Mouse (Mus musculus): ENCODE measurements at regions not wholly inside any gene's neighbourhood (a gene's known extent, or its start where the extent isn't known, plus 50 kb on each side); places are given as distances from the start of the nearest gene placed in this dataset.

GRCm38 (mm10) chr2:117980856-117981255 is 130.8 kb upstream of the Thbs1 start:
- DNase-seq: no peak

DNA sequence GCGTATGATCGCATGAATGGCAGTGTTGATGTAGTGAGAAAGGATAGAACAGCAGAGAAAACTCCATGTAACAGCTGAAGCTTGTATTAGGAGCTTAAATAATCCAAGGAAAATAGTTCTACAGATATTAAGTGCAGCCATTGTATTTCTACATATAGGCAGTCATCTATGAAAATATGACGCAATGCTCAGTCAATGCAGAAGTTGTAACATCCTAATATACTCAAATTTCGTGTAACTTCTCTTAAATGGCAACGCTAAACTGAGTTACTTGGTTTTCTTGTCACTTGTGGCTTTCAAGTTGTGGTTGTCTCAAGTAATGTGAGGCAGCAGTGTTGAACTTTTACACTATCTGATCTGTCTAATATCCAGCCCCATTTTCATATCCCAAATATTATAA is 127.1 kb upstream of the Thbs1 start:
- DNase-seq: no peak

DNA sequence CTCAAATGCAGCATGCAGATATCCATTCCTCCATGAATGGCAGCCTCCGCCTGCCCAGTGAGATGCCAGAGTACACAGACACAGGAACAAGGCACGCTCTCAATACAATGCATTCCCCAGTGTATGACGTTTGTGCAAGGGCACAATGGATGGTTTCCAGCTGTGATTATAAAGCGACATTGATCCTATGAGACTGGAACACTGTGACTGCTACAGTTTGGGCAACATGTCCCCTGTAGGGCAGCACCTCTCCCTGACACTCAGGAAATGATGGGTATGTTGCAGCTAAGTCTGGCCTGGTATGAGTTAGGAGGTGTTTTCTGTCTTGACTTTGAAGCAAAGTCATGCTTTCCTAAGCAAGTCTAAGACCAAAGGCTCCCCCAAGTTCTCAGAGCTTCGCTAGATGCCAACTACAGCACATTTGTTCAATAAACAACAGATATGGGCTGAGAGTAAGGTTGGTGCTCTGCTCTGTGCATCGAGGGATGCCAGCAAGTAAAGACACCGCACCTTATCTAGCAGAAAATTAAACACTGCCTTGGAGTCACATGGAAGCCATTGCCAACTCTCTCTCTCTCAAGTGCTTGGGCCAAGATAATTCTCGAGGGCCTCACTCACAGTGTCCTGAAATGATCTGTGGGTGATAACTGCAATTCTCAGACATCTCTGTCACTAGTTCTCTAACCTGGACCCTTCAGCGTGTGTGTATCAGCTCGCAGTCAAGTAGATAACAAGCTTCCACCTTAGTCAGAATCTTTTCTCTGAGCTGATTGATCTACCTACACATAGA is 124.1 kb upstream of the Thbs1 start:
- no peak for DNase-seq

- no peak for DNase-seq
Measured at GRCm38 (mm10) chr2:117988396-117989173, 123.1 kb upstream of the Thbs1 start.

GRCm38 (mm10) chr2:117989215-117989614 is 122.5 kb upstream of the Thbs1 start:
- no peak for DNase-seq

DNA sequence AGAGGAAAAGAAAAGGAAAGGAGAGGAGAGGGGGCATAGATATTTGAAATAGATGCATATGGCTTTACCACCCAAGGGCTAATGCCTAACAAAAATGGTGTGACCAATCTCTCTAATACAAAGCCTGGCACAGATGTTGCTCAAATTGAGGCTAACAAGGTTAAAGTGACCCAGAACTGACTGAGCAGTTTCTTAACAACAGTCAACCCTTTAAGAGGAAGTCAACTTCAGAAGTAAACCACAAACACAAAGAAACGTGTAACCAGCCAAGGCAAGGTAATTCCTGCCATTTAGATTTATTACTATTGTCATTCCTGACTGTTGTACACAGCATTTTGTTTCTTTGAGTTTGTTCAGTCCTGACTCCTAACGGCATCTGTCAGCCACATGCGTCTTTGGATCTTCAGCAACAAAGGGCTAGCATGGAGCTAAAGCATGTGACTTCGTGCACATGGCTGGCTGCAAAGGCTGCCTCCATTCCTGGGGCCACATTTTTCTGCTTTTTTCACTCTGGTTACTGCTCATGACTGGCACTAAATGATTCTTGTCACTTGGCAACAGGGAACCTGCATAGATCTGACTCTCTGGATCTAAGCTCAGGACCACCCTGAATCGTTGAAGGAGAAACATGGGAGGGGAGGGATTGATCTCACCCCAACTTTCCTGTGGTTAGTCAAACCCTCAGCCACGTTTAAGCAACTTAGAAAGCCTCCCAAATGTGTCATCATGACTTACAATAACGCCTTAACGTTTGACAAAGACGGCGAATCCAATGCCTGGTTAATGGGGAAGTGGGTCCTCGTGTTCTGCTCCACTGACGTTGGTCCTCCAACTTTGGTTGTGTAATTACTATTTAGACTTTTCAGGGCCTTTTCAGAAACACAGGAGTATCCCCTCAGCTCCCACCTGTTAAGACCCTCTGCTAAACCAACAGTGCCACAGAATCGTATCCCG is 115.3 kb upstream of the Thbs1 start:
- DNase-seq: no peak

DNA sequence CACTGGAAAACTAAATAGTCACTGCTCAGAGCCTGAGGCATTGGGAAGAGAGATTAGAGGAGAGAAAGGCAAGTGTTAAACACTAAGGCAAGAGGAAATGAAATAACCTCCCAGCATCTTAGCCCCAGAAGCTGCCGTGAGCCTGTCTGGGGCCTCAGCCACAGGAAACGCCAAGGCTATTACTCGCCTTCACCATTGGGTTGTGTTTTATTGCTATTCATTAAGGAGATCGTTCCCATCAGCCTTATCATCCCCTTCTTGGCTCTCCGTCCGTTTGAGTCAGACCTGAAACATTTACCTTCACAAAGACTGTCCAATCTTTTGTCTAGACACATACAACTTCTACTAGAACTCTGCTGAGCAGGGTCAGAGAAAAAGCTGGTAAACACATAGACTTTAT is 112.0 kb upstream of the Thbs1 start:
- DNase-seq: no peak

- no peak for DNase-seq
Measured at GRCm38 (mm10) chr2:118004191-118004590, 107.5 kb upstream of the Thbs1 start.

GRCm38 (mm10) chr2:118007539-118008427 is 103.9 kb upstream of the Thbs1 start:
- peak; percentile 6 for DNase-seq

GRCm38 (mm10) chr2:118011679-118012078 is 100.0 kb upstream of the Thbs1 start:
- no peak for DNase-seq

DNA sequence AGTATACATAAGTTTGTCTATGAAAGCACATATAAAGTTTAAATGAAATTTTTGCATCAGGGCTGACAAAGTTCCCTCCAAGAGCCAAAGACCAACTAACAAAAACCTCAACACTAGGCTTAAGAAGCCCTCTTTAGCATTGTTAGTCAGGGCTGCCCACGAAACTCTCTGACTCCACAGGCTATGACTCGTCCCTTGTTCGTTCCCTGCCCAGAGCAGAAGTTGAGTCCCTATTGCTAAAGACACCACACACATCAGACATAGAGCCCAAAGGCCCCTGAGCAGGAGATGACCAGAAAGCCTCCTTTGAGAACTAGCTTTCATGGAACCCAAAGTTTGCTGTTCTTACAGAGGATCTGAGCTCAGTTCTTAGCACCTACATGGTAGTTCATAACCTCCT is 99.5 kb upstream of the Thbs1 start:
- DNase-seq: no peak

DNA sequence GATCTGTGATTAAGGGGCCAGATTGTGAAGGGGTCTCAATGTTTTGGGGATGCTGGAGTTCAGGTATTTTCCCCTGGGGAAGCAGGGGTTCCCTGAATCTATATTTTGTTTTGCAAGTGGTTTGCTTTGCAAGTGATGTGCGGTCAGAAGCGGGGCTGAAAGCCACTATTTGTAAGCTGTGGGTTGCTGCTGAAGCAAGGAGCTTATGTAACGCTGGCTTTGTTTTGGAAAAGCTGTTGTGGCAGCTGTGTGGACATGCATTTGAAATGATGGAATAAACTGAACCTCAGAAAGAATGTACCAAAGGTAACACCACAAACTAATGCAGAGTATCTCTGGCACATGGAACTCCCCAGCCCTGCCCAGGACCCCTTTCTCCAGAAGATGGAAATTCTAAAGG is 98.5 kb upstream of the Thbs1 start:
- DNase-seq: no peak

GRCm38 (mm10) chr2:118015182-118015581 is 96.5 kb upstream of the Thbs1 start:
- no peak for DNase-seq

DNA sequence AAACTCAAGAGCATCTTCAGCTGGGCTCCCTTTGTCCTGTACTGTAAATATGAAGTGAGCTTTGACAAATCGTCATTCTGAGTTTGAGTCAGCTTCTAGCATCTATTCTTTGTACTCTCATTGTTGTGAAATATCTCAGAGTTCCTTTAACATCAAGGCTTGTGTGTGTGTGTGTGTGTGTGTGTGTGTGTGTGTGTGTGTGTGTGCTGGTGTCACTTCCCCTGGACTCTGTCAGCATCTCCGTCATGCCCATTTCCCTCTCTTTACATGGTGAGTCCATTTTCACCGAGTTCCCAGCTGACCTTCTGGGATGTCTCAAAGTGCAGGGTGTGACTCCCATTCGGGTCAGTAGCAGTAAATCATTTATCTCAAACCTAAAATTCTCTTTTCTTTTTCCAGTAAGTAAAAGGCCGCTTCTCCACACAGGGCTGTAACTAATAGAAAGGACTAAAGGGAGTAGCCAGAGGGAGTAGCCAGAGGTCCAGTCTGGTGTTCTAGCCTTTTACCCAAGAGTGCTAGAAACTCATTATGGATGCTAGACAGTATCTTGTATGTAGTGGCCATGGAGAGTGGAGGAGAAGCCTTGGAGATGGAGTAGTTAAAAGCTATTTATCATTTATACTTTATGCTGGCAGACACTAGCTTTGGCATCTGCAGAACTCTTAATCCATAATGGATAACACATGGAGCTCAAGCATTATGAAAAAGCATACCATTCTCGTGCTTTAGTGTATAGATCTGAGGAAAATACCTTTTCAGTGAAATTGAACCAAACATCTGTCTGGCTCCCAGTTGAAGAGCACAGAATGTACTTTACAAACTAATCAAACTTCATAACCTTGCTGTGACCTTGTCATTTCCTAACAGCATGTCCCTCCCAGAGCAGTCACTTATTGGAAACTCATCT is 85.6 kb upstream of the Thbs1 start:
- no peak for DNase-seq

- DNase-seq: no peak
Measured at GRCm38 (mm10) chr2:118028881-118029280, 82.8 kb upstream of the Thbs1 start.

GRCm38 (mm10) chr2:118029470-118030108 is 82.1 kb upstream of the Thbs1 start:
- DNase-seq: no peak

GRCm38 (mm10) chr2:118031662-118032061 is 80.0 kb upstream of the Thbs1 start:
- no peak for DNase-seq

DNA sequence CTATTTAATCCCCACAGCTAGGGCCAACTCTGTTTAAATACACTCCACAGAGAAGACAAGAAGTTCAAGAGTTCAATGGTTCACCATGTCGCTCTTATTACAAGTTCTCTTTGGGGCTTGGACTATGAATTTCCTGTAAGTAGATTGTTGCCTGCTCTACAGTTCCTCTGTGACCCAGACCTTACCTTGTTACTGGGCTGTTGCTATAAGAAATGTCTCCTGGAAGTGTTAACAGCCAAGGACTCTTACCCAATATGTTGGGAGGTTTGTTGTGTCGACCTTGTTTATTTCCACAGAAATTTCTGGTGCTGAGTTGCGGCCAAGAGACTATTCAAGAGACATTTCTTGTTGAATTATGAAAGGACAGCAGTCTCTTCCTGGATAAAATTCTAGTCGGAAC is 78.3 kb upstream of the Thbs1 start:
- no peak for DNase-seq

DNA sequence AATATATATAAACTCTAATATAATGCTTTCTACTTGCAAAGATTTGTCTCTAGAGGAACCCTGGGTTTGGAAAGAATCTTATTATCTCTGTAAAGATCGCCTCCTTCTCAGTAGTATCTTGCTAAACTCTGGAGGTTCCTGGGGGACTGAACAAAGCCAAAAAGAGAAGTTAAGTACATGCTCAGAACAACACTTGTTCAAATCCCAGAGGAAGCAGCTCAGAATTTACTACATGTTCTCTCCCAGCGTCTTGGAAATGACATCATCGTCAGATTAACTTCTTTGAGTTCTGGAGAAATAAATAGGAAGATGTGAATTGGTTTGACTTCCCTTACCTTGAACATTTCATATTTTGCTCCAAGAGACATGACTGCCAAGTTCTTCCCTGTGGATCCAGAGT is 77.7 kb upstream of the Thbs1 start:
- no peak for DNase-seq

- DNase-seq: no peak
Measured at GRCm38 (mm10) chr2:118035333-118035732, 76.3 kb upstream of the Thbs1 start.

Measured in adrenal gland, postnatal 25 days (tissue).